Mouse (Mus musculus) lung, embryonic 15.5 days (tissue): ENCODE measurements around the gene Slc12a4. TPM values are rescaled to one million over a fixed set of nuclear protein-coding genes. Genes with fewer than 3 reads are reported as not detected.
A peak's percentile ranks its signal among the peaks of the same experiment; 100 is the strongest.

Source experiments
- ATAC-seq: fragments of 200-750 bp; cut with Nextera tagmentation; 2 replicates; pipeline ENCODE4 v1.8.0; 2017; ENCODE audit warnings: moderate number of reproducible peaks, borderline replicate concordance; ENCODE audit not compliant: low FRiP score, low TSS enrichment; ENCODE audit errors: extremely low read depth
- H3K27ac ChIP-seq: fragments of 300-500 bp; sonication (generic); 2 replicates; pipeline ENCODE4 v1.5.1; 2015; ENCODE audit warnings: moderate library complexity, mild to moderate bottlenecking, inconsistent platforms
- H3K27me3 ChIP-seq: fragments of 300-500 bp; sonication (generic); 2 replicates; pipeline ENCODE4 v1.6.1; 2015; ENCODE audit warnings: inconsistent platforms
- H3K36me3 ChIP-seq: fragments of 300-500 bp; sonication (generic); 2 replicates; pipeline ENCODE4 v1.6.1; 2015; ENCODE audit warnings: inconsistent platforms
- H3K4me1 ChIP-seq: fragments of 300-500 bp; sonication (generic); 2 replicates; pipeline ENCODE4 v1.6.1; 2015; ENCODE audit warnings: inconsistent platforms
- H3K4me2 ChIP-seq: fragments of 300-500 bp; sonication (generic); 2 replicates; pipeline ENCODE4 v1.6.1; 2015; ENCODE audit warnings: inconsistent platforms, mild to moderate bottlenecking, moderate library complexity
- H3K4me3 ChIP-seq: fragments of 300-500 bp; sonication (generic); 2 replicates; pipeline ENCODE4 v1.5.1; 2015; ENCODE audit warnings: mild to moderate bottlenecking, inconsistent platforms
- H3K9ac ChIP-seq: fragments of 300-500 bp; sonication (generic); 2 replicates; pipeline ENCODE4 v1.6.1; 2015; ENCODE audit warnings: inconsistent platforms
- H3K9me3 ChIP-seq: fragments of 300-500 bp; sonication (generic); 2 replicates; pipeline ENCODE4 v1.6.1; 2016; ENCODE audit warnings: inconsistent platforms
- WGBS: fragments of 180-500 bp; shearing (Covaris S2); methylation state at CpG from one replicate; pipeline ENCODE4 v1.1.7; 2015; 5-methylcytosine and 5-hydroxymethylcytosine counted together
- polyA plus RNA-seq: library from polyadenylated mRNA; unstranded; fragments of >200 nt; fragmentation: Nextera tagmentation; extraction: Ambion mirVana; gene quantifications from 2 replicates; pipeline ENCODE4 v1.2.1, GENCODE M21; 2015

The Slc12a4 gene
- polyA plus RNA-seq, 1 experiment from 2014 or later, result 37.7 TPM

DNA sequence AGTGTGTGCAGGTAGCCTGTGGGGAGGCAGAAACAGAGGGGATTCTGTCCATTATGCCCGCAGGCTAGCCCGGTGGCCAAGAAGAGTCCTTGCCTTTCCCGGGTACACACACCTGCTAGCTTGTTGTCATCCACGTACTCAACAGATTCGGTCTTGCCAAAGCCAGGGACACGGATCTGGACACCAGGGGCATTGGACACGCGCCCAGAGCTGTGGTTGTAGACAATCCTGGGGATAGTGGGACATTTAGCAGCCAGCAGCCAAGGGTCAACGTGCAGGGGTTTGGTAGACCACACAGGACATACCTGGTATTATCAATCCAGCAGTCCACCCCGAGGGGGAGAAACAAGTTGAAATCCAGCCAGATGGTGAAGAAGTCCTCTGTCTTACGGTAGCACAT lies 23.9 kb downstream of the Slc12a4 start:
- no peak overlapping the region for H3K4me3 ChIP-seq
- H3K4me1 ChIP-seq, result peaks cover 7% of the 10 kb centered on the region
- H3K27me3 ChIP-seq, result no peaks in the 10 kb centered on the region
- ATAC-seq, result no peak
- peaks cover 48% of the 10 kb centered on the region for H3K36me3 ChIP-seq
- H3K4me2 ChIP-seq, result no peak overlapping the region
- no peak overlapping the region for H3K9ac ChIP-seq
- WGBS, result 92% methylated on average over 11 of the region's 11 CpGs
- no peak overlapping the region for H3K27ac ChIP-seq
- H3K9me3 ChIP-seq, result no peaks in the 10 kb centered on the region

DNA sequence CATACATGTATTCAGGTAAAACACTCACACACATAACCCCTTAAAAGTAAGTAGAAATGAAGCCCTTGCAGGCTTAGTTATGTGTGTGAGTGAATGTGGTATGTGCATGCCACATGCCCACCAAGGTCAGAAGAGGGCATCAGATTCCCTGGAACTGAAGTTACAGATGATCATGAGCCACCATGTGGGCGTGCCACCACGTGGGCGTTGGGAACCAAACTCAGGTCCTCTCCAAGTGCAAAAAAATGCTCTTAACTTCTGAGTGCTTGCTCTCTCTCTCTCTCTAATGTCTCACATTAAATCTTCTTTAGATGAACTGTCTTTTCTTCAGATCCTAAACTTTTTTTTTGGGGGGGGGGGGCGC lies 27.6 kb downstream of the Slc12a4 start, which contains the start of gene Psmb10:
Gene Psmb10, minus strand, starts transcription at position 139 of the 364 bp plus-strand sequence.
- Histone ChIP-seq H3K27ac (peak within 1 kb of the TSS; percentile 88), H3K4me1 (peaks cover 16% of the 10 kb centered on the region), H3K4me2 (peak within 1 kb of the TSS; percentile 95), H3K9ac (peak within 1 kb of the TSS; percentile 74), H3K4me3 (peak within 1 kb of the TSS; percentile 91), H3K27me3 (no peaks in the 10 kb centered on the region), H3K9me3 (no peaks in the 10 kb centered on the region), H3K36me3 (peaks cover 11% of the 10 kb centered on the region)
- WGBS, result 19% methylated on average over 4 of the region's 4 CpGs
- no peak for ATAC-seq

DNA sequence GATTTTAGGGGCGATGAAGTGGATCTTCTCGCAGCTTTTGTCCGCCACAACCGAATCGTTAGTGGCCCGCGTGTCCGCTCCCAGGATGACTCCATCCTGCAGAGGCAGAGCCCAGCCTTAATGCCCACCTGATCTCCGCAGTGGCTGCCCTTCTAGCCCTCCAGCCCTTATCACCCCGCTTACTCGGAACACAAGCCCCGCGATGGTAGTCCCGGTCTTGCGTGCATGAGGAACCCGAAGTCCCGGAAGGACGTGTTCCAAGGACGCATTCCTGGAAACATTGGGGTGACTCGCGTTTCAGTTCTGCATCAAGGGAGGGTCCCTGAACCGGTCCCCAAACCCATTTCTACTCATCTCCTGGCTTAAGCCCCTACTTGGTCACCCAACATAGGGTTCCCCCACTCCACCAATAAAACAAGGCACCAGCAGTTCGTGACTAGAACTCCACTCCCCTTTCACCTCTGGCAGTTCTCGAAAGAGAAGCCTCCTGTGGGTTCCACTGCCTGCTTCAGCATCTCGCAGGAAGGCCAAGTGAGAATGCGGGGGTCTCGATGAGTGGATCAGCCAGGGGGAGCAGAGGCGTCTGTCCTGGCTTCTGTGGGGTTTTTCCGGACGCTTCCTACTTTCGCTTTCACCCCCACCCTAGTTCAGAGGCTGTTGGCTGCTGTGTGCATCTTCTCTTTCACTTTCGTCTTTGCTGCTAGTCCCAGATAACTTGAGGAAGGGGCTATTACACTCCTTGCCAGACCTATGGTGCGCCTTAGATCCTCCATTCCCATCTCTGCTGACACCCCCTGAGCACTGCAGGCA lies 28.2 kb downstream of the Slc12a4 start:
- Histone ChIP-seq H3K36me3 (0 out of 2 replicates have a peak, but pooled peaks cover 6% of the 10 kb centered on the region), H3K27me3 (no peaks in the 10 kb centered on the region), H3K27ac (peak overlapping the region; percentile 88), H3K4me3 (peak overlapping the region; percentile 91), H3K9ac (peak overlapping the region; percentile 74), H3K9me3 (no peaks in the 10 kb centered on the region), H3K4me1 (peaks cover 16% of the 10 kb centered on the region), H3K4me2 (peak overlapping the region; percentile 95)
- 0 out of 2 replicates have a peak, but pooled peaks have one; percentile 9 for ATAC-seq
- under 1% methylated on average over 33 of the region's 33 CpGs for WGBS

DNA sequence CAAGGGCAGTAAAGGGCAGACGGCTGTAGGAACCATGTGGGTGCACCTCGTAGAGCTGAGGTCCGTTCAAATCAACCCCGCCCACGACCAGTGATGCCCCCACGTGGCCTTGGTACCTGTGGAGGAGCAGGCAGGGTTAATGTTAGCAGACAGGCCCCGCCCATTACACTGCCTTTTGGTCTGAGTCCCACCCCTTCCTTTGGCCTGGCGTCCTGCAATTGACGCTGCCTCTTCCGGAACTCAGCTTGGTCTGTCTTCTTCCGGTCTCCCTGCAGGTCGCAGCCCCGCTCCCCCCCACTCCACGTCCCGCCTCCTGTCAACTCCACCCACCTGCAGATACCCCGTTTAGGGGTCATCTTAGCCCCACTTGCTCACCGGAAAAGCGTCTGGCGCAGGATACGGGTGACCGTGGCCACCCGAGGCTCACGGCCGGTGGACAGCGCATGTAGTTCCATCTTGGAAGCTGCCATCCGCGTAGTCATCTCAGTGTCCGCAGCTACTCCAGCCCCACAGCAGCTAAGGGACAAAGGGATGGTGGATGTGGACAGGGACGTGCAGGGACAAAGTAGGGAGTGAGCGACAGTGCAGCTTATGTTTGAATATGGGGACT lies 28.9 kb downstream of the Slc12a4 start:
- under 1% methylated on average over 30 of the region's 30 CpGs for WGBS
- 0 out of 2 replicates have a peak, but pooled peaks cover 6% of the 10 kb centered on the region for H3K36me3 ChIP-seq
- H3K4me2 ChIP-seq, result peak overlapping the region; percentile 95
- H3K9me3 ChIP-seq, result no peaks in the 10 kb centered on the region
- peak overlapping the region; percentile 91 for H3K4me3 ChIP-seq
- H3K9ac ChIP-seq, result peak overlapping the region; percentile 74
- peak overlapping the region; percentile 88 for H3K27ac ChIP-seq
- peak; percentile 90 for ATAC-seq
- no peaks in the 10 kb centered on the region for H3K27me3 ChIP-seq
- H3K4me1 ChIP-seq, result peaks cover 16% of the 10 kb centered on the region

- 0 out of 2 replicates have a peak, but pooled peaks have one; percentile 0 for ATAC-seq
- peak overlapping the region; percentile 74; the same call in 1 of the 2 replicates for H3K9ac ChIP-seq
- H3K36me3 ChIP-seq, result peaks cover 2% of the 10 kb centered on the region; the same call in 1 of the 2 replicates
- H3K27me3 ChIP-seq, result no peaks in the 10 kb centered on the region
- no peak overlapping the region; the same call in 1 of the 2 replicates for H3K27ac ChIP-seq
- H3K9me3 ChIP-seq, result no peaks in the 10 kb centered on the region
- peak overlapping the region; percentile 91 for H3K4me3 ChIP-seq
- H3K4me2 ChIP-seq, result peak overlapping the region; percentile 95
- H3K4me1 ChIP-seq, result peaks cover 16% of the 10 kb centered on the region
- 21% methylated on average over 7 of the region's 7 CpGs for WGBS
These were observed 29.9 kb downstream of the Slc12a4 start for GRCm38 (mm10) chr8:105935863-105936603.

GRCm38 (mm10) chr8:105935105-105935504 lies 30.8 kb downstream of the Slc12a4 start:
- H3K4me1 ChIP-seq, result peaks cover 16% of the 10 kb centered on the region

DNA sequence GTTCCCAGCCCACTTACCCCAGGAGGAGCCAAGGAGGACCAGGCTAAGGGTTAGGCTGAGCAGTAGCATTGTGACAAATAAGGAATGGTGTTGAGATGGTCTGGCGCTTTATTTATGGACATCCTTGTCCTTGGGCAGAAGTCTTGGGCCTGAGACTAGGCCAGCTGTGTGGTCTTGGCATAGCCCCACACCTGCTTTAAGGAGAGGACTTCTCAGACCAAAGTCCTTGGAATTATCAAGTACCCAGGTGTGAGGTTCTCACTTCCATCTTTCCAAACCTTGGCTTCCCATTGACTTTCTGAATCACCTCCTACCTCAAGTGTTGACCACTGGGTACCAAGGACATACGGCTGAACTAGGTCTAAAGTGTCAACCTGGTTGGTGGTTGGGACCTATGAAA lies 32.1 kb downstream of the Slc12a4 start, which contains the start of gene Ctrl:
Gene Ctrl, minus strand, starts transcription at position 101 of the 400 bp plus-strand sequence.
- peaks cover 16% of the 10 kb centered on the region for H3K4me1 ChIP-seq
- no peaks in the 10 kb centered on the region for H3K9me3 ChIP-seq
- H3K9ac ChIP-seq, result no peak within 1 kb of the TSS
- ATAC-seq, result no peak
- no peaks in the 10 kb centered on the region for H3K27me3 ChIP-seq
- H3K4me2 ChIP-seq, result no peak within 1 kb of the TSS
- H3K27ac ChIP-seq, result no peak within 1 kb of the TSS
- 86% methylated on average over 2 of the region's 2 CpGs for WGBS
- H3K36me3 ChIP-seq, result peaks cover 9% of the 10 kb centered on the region
- H3K4me3 ChIP-seq, result no peak within 1 kb of the TSS

More at GRCm38 (mm10) chr8:105935105-105935504, 30.8 kb downstream of the Slc12a4 start:
- no peak for ATAC-seq
- Histone ChIP-seq H3K4me3 (no peak overlapping the region), H3K4me2 (no peak overlapping the region), H3K27ac (no peak overlapping the region), H3K36me3 (no peaks in the 10 kb centered on the region; the same call in 1 of the 2 replicates), H3K9me3 (no peaks in the 10 kb centered on the region), H3K27me3 (no peaks in the 10 kb centered on the region), H3K9ac (no peak overlapping the region)
- 66% methylated on average over 6 of the region's 6 CpGs for WGBS

GRCm38 (mm10) chr8:105932525-105932924 lies 33.4 kb downstream of the Slc12a4 start:
- H3K27me3 ChIP-seq, result no peaks in the 10 kb centered on the region
- H3K9ac ChIP-seq, result no peak overlapping the region
- ATAC-seq, result no peak
- peaks cover 9% of the 10 kb centered on the region; the same call in 1 of the 2 replicates for H3K4me1 ChIP-seq
- no peak overlapping the region for H3K4me2 ChIP-seq
- H3K4me3 ChIP-seq, result no peak overlapping the region
- H3K36me3 ChIP-seq, result peaks cover 9% of the 10 kb centered on the region
- no peaks in the 10 kb centered on the region for H3K9me3 ChIP-seq
- H3K27ac ChIP-seq, result no peak overlapping the region
- WGBS, result 86% methylated on average over 11 of the region's 11 CpGs

- Histone ChIP-seq H3K9me3 (no peaks in the 10 kb centered on the region), H3K4me1 (peaks cover 4% of the 10 kb centered on the region; the same call in 1 of the 2 replicates), H3K36me3 (peaks cover 9% of the 10 kb centered on the region), H3K9ac (no peak overlapping the region), H3K4me2 (no peak overlapping the region), H3K27ac (no peak overlapping the region), H3K4me3 (no peak overlapping the region), H3K27me3 (no peaks in the 10 kb centered on the region)
- 92% methylated on average over 3 of the region's 3 CpGs for WGBS
- no peak for ATAC-seq
These were observed 34.6 kb downstream of the Slc12a4 start for GRCm38 (mm10) chr8:105931271-105931670.

- H3K4me2 ChIP-seq, result no peak overlapping the region
- H3K4me1 ChIP-seq, result no peaks in the 10 kb centered on the region
- peaks cover 9% of the 10 kb centered on the region for H3K36me3 ChIP-seq
- no peak overlapping the region for H3K27ac ChIP-seq
- no peak; the same call in 1 of the 2 replicates for ATAC-seq
- H3K9ac ChIP-seq, result no peak overlapping the region
- no peak overlapping the region for H3K4me3 ChIP-seq
- H3K9me3 ChIP-seq, result no peaks in the 10 kb centered on the region
- WGBS, result 17% methylated on average over 8 of the region's 8 CpGs
- H3K27me3 ChIP-seq, result no peaks in the 10 kb centered on the region
These were observed 35.3 kb downstream of the Slc12a4 start for GRCm38 (mm10) chr8:105930602-105931001.

GRCm38 (mm10) chr8:105925123-105925522 lies 40.8 kb downstream of the Slc12a4 start:
- no peak for ATAC-seq
- Histone ChIP-seq H3K36me3 (peaks cover 12% of the 10 kb centered on the region), H3K4me2 (no peak overlapping the region), H3K4me3 (no peak overlapping the region), H3K27me3 (no peaks in the 10 kb centered on the region), H3K9ac (no peak overlapping the region), H3K9me3 (no peaks in the 10 kb centered on the region), H3K27ac (no peak overlapping the region), H3K4me1 (no peaks in the 10 kb centered on the region)
- 60% methylated on average over 3 of the region's 3 CpGs for WGBS
